In the genomic region with DNA sequence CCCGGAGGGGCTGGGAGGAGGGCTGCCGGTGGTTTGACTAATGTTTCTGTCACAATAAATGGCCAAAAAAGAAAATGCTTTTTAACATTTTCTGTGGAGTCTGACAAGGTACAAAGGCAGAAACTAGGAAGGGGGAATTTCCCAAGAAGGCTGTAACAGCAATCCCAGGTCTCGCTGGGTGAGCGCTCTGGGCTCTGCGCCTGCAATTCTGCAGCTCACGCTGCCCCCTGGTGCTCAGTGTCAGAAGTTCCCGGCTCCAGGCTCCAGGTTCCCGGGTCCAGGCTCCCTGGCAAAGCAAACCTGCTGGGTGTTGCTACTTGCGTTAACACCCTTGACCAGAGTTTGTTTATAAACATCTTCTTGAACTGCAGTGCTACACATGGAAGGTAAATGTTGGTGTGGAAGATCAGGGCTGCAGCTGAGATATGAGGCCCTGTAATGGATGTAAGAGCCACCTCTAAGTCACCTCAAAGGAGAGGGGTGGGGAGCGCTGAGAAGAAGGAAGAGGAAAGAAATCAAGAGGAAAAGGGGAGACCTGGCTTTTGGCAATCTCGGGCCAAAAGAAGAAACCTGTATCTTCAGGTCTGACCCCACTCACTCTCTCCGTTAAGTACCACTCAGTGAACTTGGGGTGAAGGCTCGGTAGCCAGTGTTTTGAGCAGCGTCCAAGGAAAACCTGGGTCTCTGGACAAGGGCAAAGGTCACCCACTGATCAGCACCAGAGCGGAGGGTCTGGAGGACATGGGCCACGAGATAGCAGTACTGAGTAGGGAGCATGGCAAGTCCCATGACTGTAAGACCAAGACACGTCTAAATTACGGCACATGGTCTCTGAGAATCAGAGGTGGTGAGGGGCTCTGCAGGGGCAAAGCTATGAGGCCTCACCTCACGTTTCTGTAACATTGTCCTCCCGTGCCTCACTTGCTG, we compare ENCODE assay signal across 8 mouse cellular contexts.
A peak's percentile ranks its signal among the peaks of the same experiment; 100 is the strongest.
DNase-seq lines count a peak whose midpoint lies in the region; ATAC-seq and TF ChIP-seq lines count a peak whose summit lies in the region.

No protein-coding gene starts in this region.

- no peaks in the 10 kb centered on the region for H3K27me3 ChIP-seq in MEL (ENCODE audit: control insufficient read depth in 1 of 2, insufficient read depth in 2 of 2, low read length in 2 of 2)
- 0 out of 2 replicates have a peak, but pooled peaks cover 5% of the 10 kb centered on the region for H3K27me3 ChIP-seq in forebrain, embryonic 14.5 days (replicated peaks; ENCODE audit: control insufficient read depth, insufficient read depth, low read length)
- H3K27me3 ChIP-seq in lung, embryonic 14.5 days (ENCODE audit: insufficient read depth, low read length): no peaks in the 10 kb centered on the region

- H3K79me2 ChIP-seq in MEL (ENCODE audit: control insufficient read depth, insufficient read depth, low read length, poor library complexity): no peaks in the 10 kb centered on the region

- 47% methylated on average over 20 of the region's 20 CpGs for WGBS in forebrain, embryonic 14.5 days
- 42% methylated on average over 20 of the region's 20 CpGs for WGBS in lung, embryonic 14.5 days

- H3K27ac ChIP-seq in MEL (ENCODE audit: control insufficient read depth, low read depth, low read length): no peak overlapping the region
- no peak overlapping the region for H3K27ac ChIP-seq in forebrain, embryonic 14.5 days (ENCODE audit: low read depth, low read length)
- H3K27ac ChIP-seq in lung, embryonic 14.5 days (ENCODE audit: low read depth): no peak overlapping the region

- no peak for TF ChIP-seq POLR2A in MEL (IDR thresholded peaks at IDR 0.05; ENCODE audit: control insufficient read depth in 1 of 2, insufficient read depth in 1 of 2, low read depth in 1 of 2, low read length in 2 of 2, poor library complexity in 1 of 2)

- H3K36me3 ChIP-seq in MEL (ENCODE audit: control insufficient read depth in 1 of 2, insufficient read depth in 2 of 2, low read length in 2 of 2): peaks cover 0 to 4% of the 10 kb centered on the region in 2 experiments; a peak in 2 of 4 replicates
- H3K36me3 ChIP-seq in forebrain, embryonic 14.5 days (ENCODE audit: control insufficient read depth, insufficient read depth, low read length): no peaks in the 10 kb centered on the region
- no peaks in the 10 kb centered on the region for H3K36me3 ChIP-seq in lung, embryonic 14.5 days (ENCODE audit: insufficient read depth)

- TF ChIP-seq EP300 in MEL (IDR thresholded peaks at IDR 0.05; ENCODE audit: low read depth in 1 of 2, low read length in 2 of 2): no peak

- peak; percentile 47 to 69 (median 59) for TF ChIP-seq CTCF in MEL (IDR thresholded peaks at IDR 0.05 in 2 of 3, conservative IDR thresholded peaks at IDR 0.05 in 1 of 3; ENCODE audit: control insufficient read depth in 1 of 3, insufficient read depth in 1 of 3, low read depth in 2 of 3, low read length in 3 of 3, poor library complexity in 1 of 3, severe bottlenecking in 1 of 3)
- TF ChIP-seq CTCF in lung, embryonic 14.5 days (IDR thresholded peaks at IDR 0.05; ENCODE audit: low read depth): peak; percentile 89

- H3K4me2 ChIP-seq in forebrain, embryonic 14.5 days (ENCODE audit: low read length): no peak overlapping the region
- H3K4me2 ChIP-seq in lung, embryonic 14.5 days: peak overlapping the region; percentile 1; the same call in 1 of the 2 replicates

- TF ChIP-seq RAD21 in MEL (IDR thresholded peaks at IDR 0.05; ENCODE audit: low read depth, low read length): peak; percentile 60

- DNase-seq in MEL (ENCODE audit: low read depth, low spot score): peak; percentile 28
- DNase-seq in cerebellum, adult 11-12 months: peak; percentile 21
- DNase-seq in forebrain, embryonic 14.5 days (ENCODE audit: low spot score): peak; percentile 89
- DNase-seq in heart, postnatal 4 days: peak; percentile 87
- peak; percentile 66 to 84 for DNase-seq in layer of hippocampus, adult 18-20 months (ENCODE audit: low spot score in 2 of 2)
- DNase-seq in lung, embryonic 14.5 days: peak; percentile 92
- peak; percentile 75 for DNase-seq in ovary, postnatal 14 days (ENCODE audit: low spot score)
- peak; percentile 42 to 61 for DNase-seq in urinary bladder, adult 18-20 months (ENCODE audit: low spot score in 2 of 2)

- H3K4me3 ChIP-seq in MEL (ENCODE audit: control insufficient read depth in 1 of 2, insufficient read depth in 1 of 2, low read depth in 2 of 2, low read length in 2 of 2): no peak overlapping the region
- no peak overlapping the region for H3K4me3 ChIP-seq in forebrain, embryonic 14.5 days (ENCODE audit: low read depth, low read length)
- H3K4me3 ChIP-seq in lung, embryonic 14.5 days (ENCODE audit: low read depth, low read length): no peak overlapping the region

- ATAC-seq in forebrain, embryonic 14.5 days: peak; percentile 90
- peak; percentile 80 for ATAC-seq in lung, embryonic 14.5 days (ENCODE audit: insufficient read depth)

- H3K9ac ChIP-seq in MEL (ENCODE audit: control insufficient read depth, low read depth, low read length, poor library complexity, severe bottlenecking): no peak overlapping the region
- H3K9ac ChIP-seq in forebrain, embryonic 14.5 days (ENCODE audit: low read length): no peak overlapping the region
- no peak overlapping the region for H3K9ac ChIP-seq in lung, embryonic 14.5 days

- peaks cover 0 to 2% of the 10 kb centered on the region in 2 experiments; a peak in 2 of 4 replicates for H3K4me1 ChIP-seq in MEL (ENCODE audit: control insufficient read depth in 1 of 2, insufficient read depth in 2 of 2, low read length in 2 of 2)
- peaks cover 9% of the 10 kb centered on the region; the same call in 1 of the 2 replicates for H3K4me1 ChIP-seq in forebrain, embryonic 14.5 days (ENCODE audit: control insufficient read depth, insufficient read depth, low read length)
- H3K4me1 ChIP-seq in lung, embryonic 14.5 days (ENCODE audit: insufficient read depth): no peaks in the 10 kb centered on the region

- no peaks in the 10 kb centered on the region for H3K9me3 ChIP-seq in MEL (replicated peaks; ENCODE audit: insufficient read depth, low read length)
- no peaks in the 10 kb centered on the region for H3K9me3 ChIP-seq in forebrain, embryonic 14.5 days (replicated peaks; ENCODE audit: control insufficient read depth, low read length)
- H3K9me3 ChIP-seq in lung, embryonic 14.5 days (ENCODE audit: low read depth, low read length): no peaks in the 10 kb centered on the region

TF ChIP-seq in MEL, 35 proteins besides CTCF, POLR2A, EP300 and RAD21:
- no peak for TF ChIP-seq MAZ (IDR thresholded peaks at IDR 0.05; ENCODE audit: low read depth, low read length)
- no peak for TF ChIP-seq MEF2A (IDR thresholded peaks at IDR 0.05; ENCODE audit: extremely low read depth, insufficient replicate concordance, low read depth, low read length, poor library complexity, severe bottlenecking)
- no peak for TF ChIP-seq TCF12 (IDR thresholded peaks at IDR 0.05; ENCODE audit: low read depth, low read length)
- TF ChIP-seq ZMIZ1 (IDR thresholded peaks at IDR 0.05; ENCODE audit: low read depth, low read length): no peak
- no peak for TF ChIP-seq SIN3A (IDR thresholded peaks at IDR 0.05; ENCODE audit: low read length)
- no peak for TF ChIP-seq MXI1 (IDR thresholded peaks at IDR 0.05; ENCODE audit: low read depth, low read length)
- no peak for TF ChIP-seq TAL1 (IDR thresholded peaks at IDR 0.05; ENCODE audit: low read length)
- TF ChIP-seq USF2 (IDR thresholded peaks at IDR 0.05; ENCODE audit: borderline replicate concordance in 1 of 2, insufficient read depth in 1 of 2, low read depth in 1 of 2, low read length in 2 of 2): no peak
- no peak for TF ChIP-seq ZNF384 (IDR thresholded peaks at IDR 0.05; ENCODE audit: low read depth, low read length)
- TF ChIP-seq ZC3H11A (IDR thresholded peaks at IDR 0.05; ENCODE audit: low read depth, low read length): peak; percentile 58
- TF ChIP-seq SMC3 (IDR thresholded peaks at IDR 0.05; ENCODE audit: low read depth, low read length): peak; percentile 62

Comparison
In these comparisons a context has a peak if more than half of its experiments do, and no peak if none do; other contexts are left out.
1. DNase-seq: peak in every context shown above with its lines; median percentile 92 in lung, embryonic 14.5 days; 89 in forebrain, embryonic 14.5 days; 87 in heart, postnatal 4 days; 75 in layer of hippocampus, adult 18-20 months; 75 in ovary, postnatal 14 days; 52 in urinary bladder, adult 18-20 months; 28 in MEL; 21 in cerebellum, adult 11-12 months.